ENCODE assay signal across 16 mouse cellular contexts in the genomic region with DNA sequence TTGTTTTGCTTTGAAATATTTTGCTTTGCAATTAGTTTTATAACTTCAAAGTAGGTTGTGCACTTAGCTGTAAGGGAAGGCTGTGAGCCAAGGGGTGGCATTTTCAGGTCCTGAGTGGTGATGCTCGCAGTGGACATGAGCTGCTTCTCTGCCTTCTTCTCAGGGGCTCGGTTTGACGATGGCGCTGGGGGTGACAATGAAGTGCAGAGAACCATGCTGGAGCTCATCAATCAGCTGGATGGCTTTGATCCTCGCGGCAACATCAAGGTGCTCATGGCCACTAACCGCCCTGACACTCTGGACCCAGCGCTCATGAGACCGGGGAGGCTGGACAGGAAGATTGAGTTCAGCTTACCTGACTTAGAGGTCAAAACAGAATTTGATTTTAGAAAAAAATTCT.
"Had no signal": no experiment of that assay in that cellular context is flagged by ENCODE, and none has a peak within 500 bp of the region (broad histone marks: within the 10 kb centered on the region; RNA-seq: fewer than 3 reads in every experiment).

No protein-coding gene starts in this region.

- H3K4me1 ChIP-seq: neural tube, embryonic 12.5 days; neural tube, embryonic 13.5 days; stomach, embryonic 15.5 days had no signal

- H3K9me3 ChIP-seq: neural tube, embryonic 12.5 days; neural tube, embryonic 13.5 days; stomach, embryonic 15.5 days had no signal

- H3K4me2 ChIP-seq: neural tube, embryonic 12.5 days; neural tube, embryonic 13.5 days; stomach, embryonic 15.5 days had no signal

- H3K27ac ChIP-seq: neural tube, embryonic 12.5 days; neural tube, embryonic 13.5 days; stomach, embryonic 15.5 days; stomach, postnatal 0 days had no signal

- H3K9ac ChIP-seq: neural tube, embryonic 12.5 days; neural tube, embryonic 13.5 days; stomach, embryonic 15.5 days had no signal

- H3K4me3 ChIP-seq: neural tube, embryonic 12.5 days; neural tube, embryonic 13.5 days; stomach, embryonic 15.5 days had no signal

- H3K27me3 ChIP-seq: neural tube, embryonic 12.5 days; neural tube, embryonic 13.5 days; stomach, embryonic 15.5 days had no signal

- DNase-seq: retina, postnatal 1 day; right cerebral cortex, adult 18-20 months; right cerebral cortex, postnatal 14 days; right cerebral cortex, postnatal 25 days; right cerebral cortex, postnatal 4 days; spleen, adult 18-20 months; thymus, adult 18-20 months; thymus, adult 2 months; thymus, postnatal 14 days; thymus, postnatal 25 days; thymus, postnatal 36 days; thymus, postnatal 4 days had no signal
